Mouse (Mus musculus) brown adipose tissue, adult 24 weeks (tissue): Measurements from ENCODE around the gene Cldn15. TPM values are rescaled to one million over a fixed set of nuclear protein-coding genes. Genes with fewer than 3 reads are reported as not detected.

Source experiments
- polyA plus RNA-seq: library from polyadenylated mRNA; stranded (reverse); fragments of >200 nt; gene quantifications from 2 replicates; pipeline ENCODE4 v1.2.4, GENCODE M21; 2012; ENCODE audit not compliant: missing spikeins, insufficient read depth, insufficient read length

Gene Cldn15
- polyA plus RNA-seq, 1 experiment: 4.6 TPM

Other genes with a start within 250 kb of the Cldn15 start
- not detected in 2 replicates for gene Col26a1, start 83.4 kb upstream of the Cldn15 start, polyA plus RNA-seq
- 13.4 and 14.6 TPM in 2 replicates for gene Ift22, start 58.5 kb upstream of the Cldn15 start, polyA plus RNA-seq
- 128 and 153 TPM in 2 replicates for gene Fis1, start 13.3 kb upstream of the Cldn15 start, polyA plus RNA-seq
- gene Plod3, start 20.4 kb downstream of the Cldn15 start, polyA plus RNA-seq: 15.4 and 16.0 TPM in 2 replicates
- gene Znhit1, start 21.4 kb downstream of the Cldn15 start, polyA plus RNA-seq: 76.0 and 101 TPM in 2 replicates
- not detected in 2 replicates for gene Vgf, start 59.8 kb downstream of the Cldn15 start, polyA plus RNA-seq
- gene Ap1s1, start 79.5 kb downstream of the Cldn15 start, polyA plus RNA-seq: 69.0 and 73.6 TPM in 2 replicates
- 4.1 and 9.6 TPM in 2 replicates for gene Serpine1, start 105.7 kb downstream of the Cldn15 start, polyA plus RNA-seq
- gene Trim56, start 149.6 kb downstream of the Cldn15 start, polyA plus RNA-seq: 9.8 and 11.1 TPM in 2 replicates
- gene Muc3, start 182.7 kb downstream of the Cldn15 start, polyA plus RNA-seq: not detected in 2 replicates
- not detected in 2 replicates for gene Muc3a, start 245.8 kb downstream of the Cldn15 start, polyA plus RNA-seq